Mouse (Mus musculus) heart, postnatal 0 days (tissue): ENCODE results near the gene Mr1. TPM values are rescaled to one million over a fixed set of nuclear protein-coding genes. Genes with fewer than 3 reads are reported as not detected.

Source experiments
- ATAC-seq: fragments of 200-750 bp; cut with Nextera tagmentation; 2 replicates; pipeline ENCODE4 v1.8.0; 2017; ENCODE audit warnings: low read depth, moderate number of reproducible peaks, moderate library complexity; ENCODE audit not compliant: insufficient read depth
- DNase-seq: peaks from one replicate; pipeline ENCODE4 v3.0.0-alpha.2; 2016; ENCODE audit warnings: low spot score
- H3K27ac ChIP-seq: fragments of 300-500 bp; sonication (generic); 2 replicates; pipeline ENCODE4 v1.5.1; 2014; ENCODE audit warnings: low read depth, mild to moderate bottlenecking
- H3K27me3 ChIP-seq: fragments of 300-500 bp; sonication (generic); 2 replicates; pipeline ENCODE4 v1.6.1; 2014; ENCODE audit warnings: low read length, mixed read lengths; ENCODE audit not compliant: control insufficient read depth, insufficient read depth
- H3K36me3 ChIP-seq: fragments of 300-500 bp; sonication (generic); replicated peaks from 2 replicates; pipeline ENCODE4 v1.6.1; 2014; ENCODE audit warnings: low read length, mixed read lengths; ENCODE audit not compliant: control insufficient read depth, insufficient read depth
- H3K4me1 ChIP-seq: fragments of 300-500 bp; sonication (generic); 2 replicates; pipeline ENCODE4 v1.6.1; 2014; ENCODE audit warnings: antibody characterized with exemption; ENCODE audit not compliant: control insufficient read depth, insufficient read depth
- H3K4me2 ChIP-seq: fragments of 300-500 bp; sonication (generic); 2 replicates; pipeline ENCODE4 v1.6.1; 2014; ENCODE audit warnings: low read depth, mild to moderate bottlenecking, low read length, moderate library complexity
- H3K4me3 ChIP-seq: fragments of 300-500 bp; sonication (generic); 2 replicates; pipeline ENCODE4 v1.5.1; 2014; ENCODE audit warnings: low read depth, low read length
- H3K9ac ChIP-seq: fragments of 300-500 bp; sonication (generic); replicated peaks from 2 replicates; pipeline ENCODE4 v1.6.1; 2014; ENCODE audit warnings: low read depth, low read length, mixed read lengths
- H3K9me3 ChIP-seq: fragments of 300-500 bp; sonication (generic); replicated peaks from 2 replicates; pipeline ENCODE4 v1.6.1; 2016; ENCODE audit warnings: low read length; ENCODE audit not compliant: control insufficient read depth
- CTCF ChIP-seq: IDR thresholded peaks from 2 replicates; pipeline ENCODE4 v1.5.1; 2016; ENCODE audit warnings: antibody characterized with exemption, control low read depth, low read depth
- EP300 ChIP-seq: IDR thresholded peaks from 2 replicates; pipeline ENCODE4 v1.6.1; 2016; ENCODE audit warnings: antibody characterized with exemption, low read depth
- WGBS: fragments of 180-500 bp; shearing (Covaris S2); extraction: QIAGEN DNeasy Blood & Tissue Kit; methylation state at CpG from one replicate; pipeline ENCODE4 v1.1.7; 2014; 5-methylcytosine and 5-hydroxymethylcytosine counted together
- polyA plus RNA-seq: library from polyadenylated mRNA; unstranded; fragments of >200 nt; fragmentation: Nextera tagmentation; extraction: Ambion mirVana; gene quantifications from 2 replicates; pipeline ENCODE4 v1.2.1, GENCODE M21; 2015
- total RNA-seq: library from RNA; depleted of rRNA; stranded (reverse); fragments of >200 nt; gene quantifications from 2 replicates; pipeline ENCODE4 v1.2.3, GENCODE M21; 2014; ENCODE audit warnings: low replicate concordance; rRNA removed

Gene Mr1
- total and polyA plus RNA-seq, 2 experiments from 2014 or later, result 6.5 to 8.2 TPM

GRCm38 (mm10) chr1:155083271-155084265 lies 63.0 kb downstream of the Mr1 start:
- no peaks in the 10 kb centered on the region for H3K27me3 ChIP-seq
- peak overlapping the region; percentile 74 for H3K9ac ChIP-seq
- peak; percentile 90 for DNase-seq
- H3K4me3 ChIP-seq, result peak overlapping the region; percentile 50
- WGBS, result 2% methylated on average over 52 of the region's 77 CpGs
- peaks cover 41% of the 10 kb centered on the region for H3K4me1 ChIP-seq
- ATAC-seq, result peak; percentile 93
- TF ChIP-seq EP300 (peak; percentile 87; the same call in 1 of the 2 replicates), CTCF (no peak)
- peak overlapping the region; percentile 73 for H3K4me2 ChIP-seq
- peak overlapping the region; percentile 85 for H3K27ac ChIP-seq
- H3K9me3 ChIP-seq, result no peaks in the 10 kb centered on the region
- H3K36me3 ChIP-seq, result no peaks in the 10 kb centered on the region

DNA sequence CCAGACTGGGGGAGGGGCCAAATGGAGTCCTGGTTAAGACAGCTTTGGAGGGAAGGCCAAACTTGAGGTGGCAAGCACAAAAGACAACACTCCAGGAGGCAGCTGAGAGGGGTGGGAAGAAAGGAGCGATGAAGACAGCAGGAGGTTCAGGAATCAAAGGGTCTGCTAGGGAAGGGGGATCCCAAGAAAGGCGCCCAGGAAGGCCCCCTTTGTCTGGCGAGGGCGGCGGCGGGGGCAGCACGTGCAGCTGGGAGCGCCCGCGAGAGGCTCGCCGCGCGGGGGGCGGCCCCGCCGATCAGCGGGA lies 63.7 kb downstream of the Mr1 start:
- Histone ChIP-seq H3K9ac (peak overlapping the region; percentile 74), H3K4me2 (peak overlapping the region; percentile 73), H3K4me3 (peak overlapping the region; percentile 50), H3K27ac (peak overlapping the region; percentile 85), H3K4me1 (peaks cover 41% of the 10 kb centered on the region), H3K27me3 (no peaks in the 10 kb centered on the region), H3K36me3 (no peaks in the 10 kb centered on the region), H3K9me3 (no peaks in the 10 kb centered on the region)
- DNase-seq, result no peak
- ATAC-seq, result peak; percentile 0; the same call in 1 of the 2 replicates
- TF ChIP-seq EP300, result no peak
- TF ChIP-seq CTCF, result no peak
- 2% methylated on average over 11 of the region's 18 CpGs for WGBS

DNA sequence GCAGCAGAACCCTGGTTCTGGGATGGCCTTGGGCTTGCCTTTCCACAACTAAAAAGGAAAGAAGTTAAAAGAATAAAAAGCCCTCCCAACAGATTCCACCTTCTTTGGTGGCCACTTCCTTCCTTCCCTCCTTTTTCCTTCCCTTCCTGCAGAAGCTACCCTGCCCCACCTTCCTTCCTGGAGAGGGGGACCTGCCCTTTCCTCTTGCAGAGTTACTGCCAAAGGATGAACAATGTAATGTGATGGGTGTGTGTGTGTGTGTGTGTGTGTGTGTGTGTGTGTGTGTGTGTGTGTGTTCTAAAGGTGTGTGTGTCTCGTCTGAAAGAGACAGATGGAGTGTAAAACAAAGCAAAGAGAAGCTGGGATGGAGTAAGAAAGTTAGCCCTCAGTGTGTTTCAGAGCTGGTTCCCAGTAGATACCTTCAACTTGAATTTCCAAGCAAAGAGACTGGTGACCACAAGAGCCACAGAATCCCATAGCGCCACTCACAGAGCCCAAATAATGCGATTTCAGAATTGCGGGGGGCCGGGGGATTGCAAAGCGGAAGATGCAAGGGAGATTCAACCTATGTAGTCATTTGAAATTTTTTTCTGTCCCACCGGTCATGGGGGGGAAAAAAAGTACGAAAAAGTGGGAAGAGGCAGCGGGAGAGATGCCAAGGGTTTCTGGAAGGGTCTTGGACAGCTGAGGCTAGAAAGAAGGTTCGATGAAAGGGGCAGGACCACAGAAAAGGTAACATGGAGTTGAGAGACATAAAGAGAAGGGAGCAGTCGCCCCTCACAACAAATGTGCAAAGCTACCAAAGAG lies 64.3 kb downstream of the Mr1 start:
- no peak for DNase-seq
- no peak for ATAC-seq
- Histone ChIP-seq H3K9ac (peak overlapping the region; percentile 74), H3K4me3 (peak overlapping the region; percentile 50), H3K4me1 (peaks cover 41% of the 10 kb centered on the region), H3K9me3 (no peaks in the 10 kb centered on the region), H3K4me2 (peak overlapping the region; percentile 73), H3K27ac (peak overlapping the region; percentile 85), H3K36me3 (no peaks in the 10 kb centered on the region), H3K27me3 (no peaks in the 10 kb centered on the region)
- 27% methylated on average over 11 of the region's 11 CpGs for WGBS
- TF ChIP-seq EP300, result no peak
- no peak for TF ChIP-seq CTCF

DNA sequence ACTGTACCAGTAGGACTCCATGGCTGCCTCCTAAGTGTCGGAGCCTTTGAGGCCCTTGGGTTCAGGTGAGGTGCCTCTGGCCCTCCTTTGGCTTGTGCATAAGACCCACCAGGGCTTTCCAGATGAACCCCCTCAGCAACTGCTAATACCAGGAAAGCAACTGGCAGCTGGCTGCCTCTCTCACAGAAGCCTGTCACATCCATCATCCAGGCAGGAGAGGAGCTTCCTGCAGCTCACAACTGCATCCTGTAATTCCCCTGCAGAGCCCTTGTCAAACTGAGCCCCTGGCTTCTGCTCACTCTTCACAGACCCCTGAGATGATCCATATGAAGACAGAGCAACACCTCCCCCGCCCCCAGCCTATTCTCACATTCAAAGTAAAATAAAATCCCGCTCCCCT lies 68.9 kb downstream of the Mr1 start:
- 66% methylated on average over 3 of the region's 3 CpGs for WGBS
- Histone ChIP-seq H3K9me3 (no peaks in the 10 kb centered on the region), H3K27me3 (no peaks in the 10 kb centered on the region), H3K9ac (no peak overlapping the region), H3K27ac (no peak overlapping the region), H3K4me3 (no peak overlapping the region), H3K36me3 (no peaks in the 10 kb centered on the region), H3K4me2 (no peak overlapping the region), H3K4me1 (peaks cover 4% of the 10 kb centered on the region)
- TF ChIP-seq CTCF (no peak), EP300 (no peak)
- DNase-seq (no peak), ATAC-seq (no peak)

Other genes with a start within 250 kb of the Mr1 start
- 50.4 and 56.2 TPM in 2 replicates for gene Ier5, start 47.2 kb downstream of the Mr1 start, total RNA-seq
- gene Ier5, start 47.2 kb downstream of the Mr1 start, polyA plus RNA-seq, result 3.1 and 3.9 TPM in 2 replicates
- gene Stx6, start 11.9 kb upstream of the Mr1 start, total RNA-seq, result 56.6 and 59.4 TPM in 2 replicates
- gene Stx6, start 11.9 kb upstream of the Mr1 start, polyA plus RNA-seq, result 36.3 and 39.6 TPM in 2 replicates
- gene BC034090, start 97.6 kb upstream of the Mr1 start, total RNA-seq, result 45.1 and 82.1 TPM in 2 replicates
- gene BC034090, start 97.6 kb upstream of the Mr1 start, polyA plus RNA-seq, result 9.5 and 9.7 TPM in 2 replicates